Mouse (Mus musculus): ENCODE results near the gene Stard9. TPM values are rescaled to one million over a fixed set of nuclear protein-coding genes. Genes with fewer than 3 reads are reported as not detected.

Stard9 gene
- polyA plus RNA-seq, 1 experiment from 2014 or later: 4.2 TPM

GRCm38 (mm10) chr2:120616279-120617163, 12.4 kb upstream of the Stard9 start:
- Histone ChIP-seq H3K27me3 (ENCODE audit: control insufficient read depth, insufficient read depth, low read length) (no peaks in the 10 kb centered on the region), H3K4me3 (ENCODE audit: low read depth, low read length) (no peak overlapping the region), H3K4me2 (ENCODE audit: low read depth) (no peak overlapping the region), H3K4me1 (ENCODE audit: control insufficient read depth, insufficient read depth, low read length) (no peaks in the 10 kb centered on the region), H3K36me3 (ENCODE audit: control insufficient read depth, insufficient read depth, low read length) (peaks cover 4% of the 10 kb centered on the region; the same call in 1 of the 2 replicates), H3K27ac (ENCODE audit: low read depth, low read length) (no peak overlapping the region), H3K9ac (ENCODE audit: low read length) (no peak overlapping the region), H3K9me3 (ENCODE audit: control insufficient read depth, low read length) (no peaks in the 10 kb centered on the region)
- no peak for DNase-seq (ENCODE audit: low spot score)
- ATAC-seq (ENCODE audit: insufficient read depth, low FRiP score, low TSS enrichment): no peak
- WGBS: 93% methylated on average over 5 of the region's 5 CpGs

- Histone ChIP-seq H3K9ac (ENCODE audit: low read length) (no peak overlapping the region), H3K4me1 (ENCODE audit: control insufficient read depth, insufficient read depth, low read length) (no peaks in the 10 kb centered on the region), H3K36me3 (ENCODE audit: control insufficient read depth, insufficient read depth, low read length) (peaks cover 4% of the 10 kb centered on the region; the same call in 1 of the 2 replicates), H3K9me3 (ENCODE audit: control insufficient read depth, low read length) (no peaks in the 10 kb centered on the region), H3K4me2 (ENCODE audit: low read depth) (no peak overlapping the region), H3K27ac (ENCODE audit: low read depth, low read length) (no peak overlapping the region), H3K27me3 (ENCODE audit: control insufficient read depth, insufficient read depth, low read length) (no peaks in the 10 kb centered on the region), H3K4me3 (ENCODE audit: low read depth, low read length) (no peak overlapping the region)
- 92% methylated on average over 1 of the region's 1 CpGs for WGBS
- ATAC-seq (ENCODE audit: insufficient read depth, low FRiP score, low TSS enrichment): no peak
- DNase-seq (ENCODE audit: low spot score): no peak
Observed at GRCm38 (mm10) chr2:120619538-120619937, 9.4 kb upstream of the Stard9 start.

- Histone ChIP-seq H3K4me3 (ENCODE audit: low read depth, low read length) (no peak overlapping the region), H3K9ac (ENCODE audit: low read length) (no peak overlapping the region), H3K36me3 (ENCODE audit: control insufficient read depth, insufficient read depth, low read length) (peaks cover 2% of the 10 kb centered on the region; the same call in 1 of the 2 replicates), H3K27ac (ENCODE audit: low read depth, low read length) (no peak overlapping the region), H3K9me3 (ENCODE audit: control insufficient read depth, low read length) (no peaks in the 10 kb centered on the region), H3K4me1 (ENCODE audit: control insufficient read depth, insufficient read depth, low read length) (no peaks in the 10 kb centered on the region), H3K4me2 (ENCODE audit: low read depth) (no peak overlapping the region), H3K27me3 (ENCODE audit: control insufficient read depth, insufficient read depth, low read length) (no peaks in the 10 kb centered on the region)
- DNase-seq (ENCODE audit: low spot score): no peak
- ATAC-seq (ENCODE audit: insufficient read depth, low FRiP score, low TSS enrichment): no peak
Observed at GRCm38 (mm10) chr2:120622920-120623319, 6.0 kb upstream of the Stard9 start.

GRCm38 (mm10) chr2:120628076-120628865, 650 bp upstream of the Stard9 start:
- Histone ChIP-seq H3K4me1 (ENCODE audit: control insufficient read depth, insufficient read depth, low read length) (no peaks in the 10 kb centered on the region), H3K9ac (ENCODE audit: low read length) (peak overlapping the region; percentile 7; the same call in 1 of the 2 replicates), H3K27ac (ENCODE audit: low read depth, low read length) (no peak overlapping the region; the same call in 1 of the 2 replicates), H3K36me3 (ENCODE audit: control insufficient read depth, insufficient read depth, low read length) (no peaks in the 10 kb centered on the region), H3K4me3 (ENCODE audit: low read depth, low read length) (peak overlapping the region; percentile 19; the same call in 1 of the 2 replicates), H3K9me3 (ENCODE audit: control insufficient read depth, low read length) (no peaks in the 10 kb centered on the region), H3K4me2 (ENCODE audit: low read depth) (peak overlapping the region; percentile 38), H3K27me3 (ENCODE audit: control insufficient read depth, insufficient read depth, low read length) (no peaks in the 10 kb centered on the region)
- 30% methylated on average over 9 of the region's 10 CpGs for WGBS
- DNase-seq (ENCODE audit: low spot score) (no peak), ATAC-seq (ENCODE audit: insufficient read depth, low FRiP score, low TSS enrichment) (peak; percentile 35; the same call in 1 of the 2 replicates)

- Histone ChIP-seq H3K9me3 (ENCODE audit: control insufficient read depth, low read length) (no peaks in the 10 kb centered on the region), H3K27ac (ENCODE audit: low read depth, low read length) (no peak overlapping the region), H3K4me3 (ENCODE audit: low read depth, low read length) (no peak overlapping the region), H3K4me1 (ENCODE audit: control insufficient read depth, insufficient read depth, low read length) (no peaks in the 10 kb centered on the region), H3K9ac (ENCODE audit: low read length) (no peak overlapping the region), H3K36me3 (ENCODE audit: control insufficient read depth, insufficient read depth, low read length) (no peaks in the 10 kb centered on the region; the same call in 1 of the 2 replicates), H3K27me3 (ENCODE audit: control insufficient read depth, insufficient read depth, low read length) (no peaks in the 10 kb centered on the region), H3K4me2 (ENCODE audit: low read depth) (no peak overlapping the region)
- ATAC-seq (ENCODE audit: insufficient read depth, low FRiP score, low TSS enrichment) (no peak), DNase-seq (ENCODE audit: low spot score) (no peak)
- WGBS: 75% methylated on average over 2 of the region's 2 CpGs
Observed at GRCm38 (mm10) chr2:120630246-120630645, 1.3 kb downstream of the Stard9 start.

GRCm38 (mm10) chr2:120630655-120631054, 1.7 kb downstream of the Stard9 start:
- no peak overlapping the region for H3K9ac ChIP-seq (ENCODE audit: low read length)
- WGBS: 73% methylated on average over 2 of the region's 2 CpGs
- no peaks in the 10 kb centered on the region for H3K27me3 ChIP-seq (ENCODE audit: control insufficient read depth, insufficient read depth, low read length)

GRCm38 (mm10) chr2:120631521-120631920, 2.6 kb downstream of the Stard9 start:
- H3K27ac ChIP-seq (ENCODE audit: low read depth, low read length): no peak overlapping the region
- DNase-seq (ENCODE audit: low spot score) (no peak), ATAC-seq (ENCODE audit: insufficient read depth, low FRiP score, low TSS enrichment) (no peak)
- no peaks in the 10 kb centered on the region for H3K9me3 ChIP-seq (ENCODE audit: control insufficient read depth, low read length)
- no peaks in the 10 kb centered on the region; the same call in 1 of the 2 replicates for H3K36me3 ChIP-seq (ENCODE audit: control insufficient read depth, insufficient read depth, low read length)
- H3K9ac ChIP-seq (ENCODE audit: low read length): no peak overlapping the region
- no peaks in the 10 kb centered on the region for H3K4me1 ChIP-seq (ENCODE audit: control insufficient read depth, insufficient read depth, low read length)
- WGBS: 94% methylated on average over 2 of the region's 2 CpGs
- no peak overlapping the region for H3K4me3 ChIP-seq (ENCODE audit: low read depth, low read length)
- H3K4me2 ChIP-seq (ENCODE audit: low read depth): no peak overlapping the region
- no peaks in the 10 kb centered on the region for H3K27me3 ChIP-seq (ENCODE audit: control insufficient read depth, insufficient read depth, low read length)

More at GRCm38 (mm10) chr2:120630655-120631054, 1.7 kb downstream of the Stard9 start:
- Histone ChIP-seq H3K4me3 (ENCODE audit: low read depth, low read length) (no peak overlapping the region), H3K4me2 (ENCODE audit: low read depth) (no peak overlapping the region), H3K36me3 (ENCODE audit: control insufficient read depth, insufficient read depth, low read length) (no peaks in the 10 kb centered on the region; the same call in 1 of the 2 replicates), H3K9me3 (ENCODE audit: control insufficient read depth, low read length) (no peaks in the 10 kb centered on the region), H3K27ac (ENCODE audit: low read depth, low read length) (no peak overlapping the region), H3K4me1 (ENCODE audit: control insufficient read depth, insufficient read depth, low read length) (no peaks in the 10 kb centered on the region)
- DNase-seq (ENCODE audit: low spot score) (no peak), ATAC-seq (ENCODE audit: insufficient read depth, low FRiP score, low TSS enrichment) (no peak)

- H3K4me3 ChIP-seq (ENCODE audit: low read depth, low read length): no peak overlapping the region
- H3K4me1 ChIP-seq (ENCODE audit: control insufficient read depth, insufficient read depth, low read length): no peaks in the 10 kb centered on the region
- no peak overlapping the region for H3K9ac ChIP-seq (ENCODE audit: low read length)
- ATAC-seq (ENCODE audit: insufficient read depth, low FRiP score, low TSS enrichment): no peak
- WGBS: 89% methylated on average over 4 of the region's 4 CpGs
- H3K27me3 ChIP-seq (ENCODE audit: control insufficient read depth, insufficient read depth, low read length): no peaks in the 10 kb centered on the region
- DNase-seq (ENCODE audit: low spot score): no peak
- H3K9me3 ChIP-seq (ENCODE audit: control insufficient read depth, low read length): no peaks in the 10 kb centered on the region
- no peak overlapping the region for H3K27ac ChIP-seq (ENCODE audit: low read depth, low read length)
- H3K36me3 ChIP-seq (ENCODE audit: control insufficient read depth, insufficient read depth, low read length): no peaks in the 10 kb centered on the region; the same call in 1 of the 2 replicates
- no peak overlapping the region for H3K4me2 ChIP-seq (ENCODE audit: low read depth)
Observed at GRCm38 (mm10) chr2:120631957-120632356, 3.0 kb downstream of the Stard9 start.
